Mouse (Mus musculus) gastrocnemius, postnatal 4 days (tissue): ENCODE data around the gene Casz1. TPM values are rescaled to one million over a fixed set of nuclear protein-coding genes. Genes with fewer than 3 reads are reported as not detected.

ENCODE experiments used
- DNase-seq, 2 experiments: peaks; one replicate each; pipeline ENCODE4 v3.0.0; 2021 to 2022; ENCODE audit warnings: low spot score in 2 of 2, mixed read lengths in 2 of 2
- total RNA-seq, 2 experiments: library from RNA; stranded (reverse); gene quantifications; 2 replicates each; pipeline ENCODE4 v1.2.3; 2021

Gene Casz1
- total RNA-seq, 2 experiments from 2014 or later, result 51.6 to 53.4 TPM

GRCm38 (mm10) chr4:148964541-148965310 lies 160.5 kb downstream of the Casz1 start:
- no peak for DNase-seq

DNA sequence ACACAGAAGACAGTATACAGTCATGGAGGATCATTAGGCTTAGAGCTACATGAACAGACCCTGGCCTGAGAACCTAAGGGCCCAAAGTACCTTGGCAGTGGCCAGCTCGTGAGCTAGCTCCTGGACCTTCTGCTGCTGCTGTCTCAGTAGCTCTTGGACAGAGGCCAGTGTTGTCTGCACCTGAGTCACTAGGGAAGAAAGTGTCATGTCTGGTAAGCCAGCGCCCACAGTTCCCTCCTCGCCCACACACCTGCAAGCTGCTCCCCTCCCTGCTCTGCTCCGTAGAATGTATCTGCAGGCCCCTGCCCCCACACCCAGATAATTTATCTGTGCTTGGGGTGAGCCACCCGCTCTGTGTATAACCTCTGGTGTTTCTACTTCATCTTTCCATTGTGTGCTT lies 161.9 kb downstream of the Casz1 start:
- DNase-seq, result no peak

GRCm38 (mm10) chr4:148968859-148969258 lies 164.6 kb downstream of the Casz1 start:
- no peak for DNase-seq

DNA sequence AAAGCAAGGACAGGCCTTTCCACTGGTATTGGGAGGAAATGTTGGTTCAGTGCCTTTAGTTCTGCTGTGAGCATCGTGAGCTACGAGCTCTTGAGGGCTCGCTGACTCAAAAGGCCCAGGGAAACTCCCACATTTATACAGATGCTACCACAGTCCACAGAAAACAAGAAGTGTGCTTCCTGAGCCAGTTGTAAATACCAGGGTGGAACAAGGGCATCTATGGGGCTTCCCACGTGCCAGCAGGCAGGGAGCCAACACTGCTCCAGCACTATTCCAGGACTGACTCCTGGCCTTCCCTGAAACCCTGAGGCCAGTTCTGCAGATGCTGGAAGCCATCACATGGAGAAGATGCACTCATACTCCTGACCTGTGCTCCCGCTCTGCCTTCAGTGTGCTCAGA lies 165.4 kb downstream of the Casz1 start:
- DNase-seq, result no peak

DNA sequence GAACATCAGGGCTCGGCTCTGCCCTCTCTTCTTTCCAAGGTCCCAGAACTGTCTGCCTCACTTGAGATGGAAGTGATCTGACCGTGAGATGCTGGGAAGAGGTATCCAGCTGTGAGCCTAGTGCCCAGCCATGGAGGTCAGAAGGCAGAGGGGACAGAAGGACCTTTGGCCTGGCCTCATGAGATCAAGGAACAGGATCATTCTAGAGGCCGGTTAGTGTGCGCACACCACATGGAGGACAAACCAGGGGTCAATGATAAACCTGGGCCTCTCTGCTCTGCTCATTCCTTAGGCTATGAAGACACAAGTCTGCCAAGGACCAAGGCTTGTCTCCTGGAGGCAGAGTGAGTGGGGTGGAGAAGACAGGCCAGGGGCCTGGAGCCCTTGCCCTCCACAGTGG lies 166.5 kb downstream of the Casz1 start:
- DNase-seq, result no peak

DNA sequence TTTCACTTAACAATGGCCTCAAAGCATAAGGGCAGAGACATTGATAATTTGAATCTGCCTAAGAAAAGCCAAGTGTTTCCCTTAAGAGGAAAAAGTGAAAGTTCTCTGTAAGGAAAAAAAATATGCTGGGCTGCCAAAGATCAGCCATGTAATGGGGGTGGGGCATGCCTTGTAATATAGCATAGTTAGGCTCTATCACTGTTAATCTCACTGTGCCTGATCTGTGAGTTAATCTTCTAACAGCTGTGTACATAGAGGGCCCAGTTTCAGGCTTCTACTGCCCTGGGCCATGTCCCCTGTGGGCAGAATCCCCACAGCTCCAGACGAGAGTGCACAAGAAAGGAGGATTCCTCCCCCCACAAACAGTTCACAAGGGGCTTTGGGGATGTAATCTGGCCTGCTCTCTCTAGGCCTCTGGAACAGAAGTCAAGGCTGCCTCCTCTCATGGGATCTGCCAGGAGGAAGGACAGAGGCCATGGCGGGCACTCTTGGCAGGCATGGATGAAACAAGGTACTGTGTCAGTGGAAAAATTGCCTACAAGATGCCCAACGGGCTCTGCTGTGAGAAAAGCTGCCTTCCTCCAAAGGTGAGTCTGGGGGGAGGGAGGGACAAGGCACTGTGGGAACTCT lies 167.5 kb downstream of the Casz1 start:
- DNase-seq, result no peak

GRCm38 (mm10) chr4:148972707-148973106 lies 168.5 kb downstream of the Casz1 start:
- DNase-seq, result no peak

- no peak for DNase-seq
Measured at GRCm38 (mm10) chr4:148973387-148973786, 169.2 kb downstream of the Casz1 start.

DNA sequence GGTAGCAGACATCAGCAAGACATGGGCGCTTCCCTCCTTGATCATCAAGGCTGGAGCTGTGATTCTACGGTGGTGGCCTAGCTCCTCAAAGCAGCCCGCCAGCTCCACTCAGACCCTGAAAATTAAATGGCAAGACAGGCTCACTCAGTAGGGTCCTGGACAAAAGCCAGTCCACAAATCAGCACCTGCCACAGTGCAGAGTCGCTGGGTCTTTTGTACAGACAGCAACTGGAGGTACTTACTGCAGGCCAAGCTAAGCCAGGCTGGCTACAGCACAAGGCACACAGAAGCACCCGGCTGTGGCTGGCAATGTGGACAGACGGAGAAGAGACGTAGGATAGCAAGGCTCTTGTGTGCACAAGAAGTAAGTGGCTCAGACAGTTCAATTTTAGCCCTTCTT lies 170.6 kb downstream of the Casz1 start:
- DNase-seq, result no peak

GRCm38 (mm10) chr4:148978221-148978855 lies 174.1 kb downstream of the Casz1 start:
- no peak for DNase-seq

GRCm38 (mm10) chr4:148978926-148979325 lies 174.7 kb downstream of the Casz1 start:
- DNase-seq, result no peak

DNA sequence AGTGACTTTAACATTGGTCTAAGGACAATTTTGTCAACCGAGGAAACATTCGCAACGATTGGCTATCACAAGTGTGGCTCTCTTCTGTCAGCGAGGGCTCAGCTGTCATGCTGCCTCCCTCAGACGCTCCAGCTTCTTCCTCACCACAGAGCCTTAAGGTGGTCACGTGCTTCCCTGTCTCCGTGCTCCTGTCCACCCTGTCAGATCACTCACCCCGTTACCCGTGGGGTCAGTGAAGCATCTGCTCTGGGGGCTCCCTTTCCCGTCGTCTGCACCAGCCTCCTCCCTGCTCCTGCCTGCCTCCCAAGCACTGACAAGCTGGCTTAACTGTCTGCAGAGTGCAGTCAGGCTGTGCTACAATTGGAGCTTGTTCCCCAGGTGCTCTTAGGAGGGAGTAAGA lies 175.6 kb downstream of the Casz1 start:
- DNase-seq, result no peak

- DNase-seq, result no peak
Measured at GRCm38 (mm10) chr4:148982274-148982673, 178.0 kb downstream of the Casz1 start.

DNA sequence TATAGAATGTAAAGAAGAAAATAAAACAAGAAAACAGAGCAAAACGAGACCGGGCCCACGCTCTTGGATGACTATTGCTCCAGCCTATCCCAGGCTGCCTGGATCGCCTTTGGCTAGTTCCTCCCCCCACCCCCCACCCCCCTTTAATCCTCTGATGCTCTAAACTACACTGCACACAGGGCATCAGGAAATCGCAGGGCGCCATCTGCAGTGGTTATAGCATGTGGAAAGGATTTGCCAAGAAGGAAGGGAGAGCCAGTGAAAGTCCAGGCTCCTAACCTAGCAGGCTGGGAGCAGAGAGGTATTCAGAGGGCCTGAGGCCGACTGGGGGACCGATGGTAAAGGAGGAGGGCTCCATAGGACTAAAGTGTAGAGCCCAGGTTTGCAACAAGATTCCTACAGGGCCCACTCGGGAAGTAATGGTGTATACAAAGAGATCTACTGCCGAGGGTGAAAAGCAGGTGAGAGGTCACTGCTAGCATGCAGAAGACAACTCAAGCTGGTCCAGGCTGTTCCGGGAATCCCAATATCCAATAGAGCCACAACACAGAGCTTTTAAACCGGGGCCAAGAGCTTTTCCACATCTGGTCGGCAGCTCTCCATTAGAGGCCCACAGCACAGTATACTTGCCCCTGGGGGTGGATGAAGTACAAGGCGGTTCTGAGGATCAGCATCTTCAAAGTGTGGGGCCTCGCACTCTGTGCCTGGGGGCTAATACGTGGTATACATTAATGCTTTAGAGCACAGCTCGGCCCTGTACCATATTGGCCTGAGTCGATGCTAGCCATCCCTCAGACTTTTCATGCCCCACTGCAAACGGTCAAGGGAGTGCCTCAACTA lies 180.7 kb downstream of the Casz1 start:
- DNase-seq, result no peak

GRCm38 (mm10) chr4:148985541-148986476 lies 181.6 kb downstream of the Casz1 start:
- no peak for DNase-seq

GRCm38 (mm10) chr4:148990038-148990437 lies 185.8 kb downstream of the Casz1 start:
- no peak for DNase-seq

DNA sequence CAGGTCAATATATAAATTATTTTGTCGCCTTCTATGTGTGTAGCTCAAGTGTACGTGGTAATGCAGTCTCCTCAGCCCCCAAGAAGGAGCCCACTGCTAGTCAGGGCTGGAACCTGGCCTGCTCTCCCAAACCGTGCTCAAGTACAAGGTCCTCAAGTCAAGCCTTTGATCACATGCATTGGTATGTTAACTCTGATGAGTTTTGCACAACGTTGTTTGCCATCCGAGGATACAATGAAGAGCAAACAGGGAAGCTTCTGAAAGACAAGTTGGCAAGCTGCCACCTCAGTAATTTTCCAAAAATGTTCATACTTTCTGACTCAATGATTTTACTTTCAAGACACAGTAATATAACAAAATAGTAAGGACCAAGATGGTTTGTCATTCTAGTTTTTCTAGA lies 189.7 kb downstream of the Casz1 start:
- no peak for DNase-seq

DNA sequence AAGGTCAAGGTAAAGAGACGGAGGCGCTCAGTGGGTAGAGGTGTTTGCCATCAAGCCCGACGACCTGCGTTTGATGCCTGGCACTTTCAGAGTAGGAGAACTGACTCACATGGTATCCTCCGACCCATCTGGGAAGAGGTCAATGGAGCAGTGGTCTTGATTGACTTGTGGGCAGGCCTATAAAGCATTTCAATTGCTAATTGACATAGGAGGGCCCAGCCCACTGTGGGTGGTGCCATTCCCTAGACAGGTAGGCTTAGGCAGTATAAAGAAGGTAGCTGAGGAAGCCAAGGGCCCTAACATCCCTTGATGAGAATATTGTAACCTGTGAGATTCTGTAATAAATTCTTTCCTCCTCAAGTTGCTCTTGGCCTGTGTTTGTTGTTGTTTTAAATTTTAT lies 196.5 kb downstream of the Casz1 start:
- DNase-seq, result no peak

GRCm38 (mm10) chr4:149001515-149001914 lies 197.3 kb downstream of the Casz1 start:
- no peak for DNase-seq

DNA sequence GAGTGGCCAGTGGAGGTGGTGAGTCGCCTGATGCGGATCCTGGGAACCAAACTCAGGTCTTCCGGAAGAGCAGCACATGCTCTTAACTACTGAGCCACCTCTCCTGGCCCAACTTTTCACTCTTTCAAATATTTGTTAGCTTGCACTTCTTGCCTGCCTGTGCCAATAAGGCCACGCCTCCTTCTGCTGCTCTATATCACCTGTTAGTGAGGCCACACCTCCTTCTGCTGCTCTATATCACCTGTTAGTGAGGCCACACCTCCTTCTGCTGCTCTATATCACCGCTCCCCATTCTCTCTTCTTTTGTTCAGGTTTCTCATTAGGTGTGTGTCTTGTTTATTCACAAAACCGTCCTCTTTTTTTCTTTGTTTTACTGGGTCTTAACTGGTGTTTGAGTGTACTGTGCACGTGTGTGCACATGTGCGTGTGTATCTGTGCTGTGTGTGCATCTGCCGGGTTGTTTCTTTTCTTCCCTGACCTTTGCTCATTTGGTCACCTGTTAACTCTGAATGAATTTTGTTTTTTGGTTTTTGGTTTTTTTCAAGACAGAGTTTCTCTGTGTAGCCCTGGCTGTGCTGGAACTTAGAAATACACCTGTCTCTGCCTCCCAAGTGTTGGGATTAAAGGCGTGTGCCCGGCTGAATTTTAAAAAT lies 198.3 kb downstream of the Casz1 start:
- DNase-seq, result no peak
